Mouse (Mus musculus): ENCODE data around the gene Cped1. TPM values are rescaled to one million over a fixed set of nuclear protein-coding genes. Genes with fewer than 3 reads are reported as not detected.

Cped1 gene
- polyA plus RNA-seq, 1 experiment from 2014 or later: 23.0 TPM

DNA sequence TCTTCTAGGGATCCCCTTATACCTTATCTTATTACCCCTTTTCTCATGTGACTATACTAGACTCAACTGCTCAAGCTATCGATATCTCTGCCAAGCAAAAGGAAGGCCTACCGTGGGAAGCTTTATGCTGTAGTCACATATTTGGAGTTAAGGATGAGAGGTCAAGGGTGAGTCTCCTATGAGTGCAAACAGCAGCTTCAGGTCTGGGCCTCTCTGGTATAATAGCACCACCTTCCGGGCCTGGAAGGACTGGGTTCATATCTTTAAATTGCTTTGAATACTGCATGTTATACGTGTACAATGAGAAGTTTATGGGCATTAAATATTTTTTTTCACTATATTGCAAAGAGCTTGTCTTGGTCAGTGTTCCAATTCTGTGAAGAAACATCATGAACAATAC lies 87.0 kb downstream of the Cped1 start:
- Histone ChIP-seq H3K4me2 (ENCODE audit: low read length) (no peak overlapping the region), H3K27ac (no peak overlapping the region), H3K4me3 (replicated peaks; ENCODE audit: low read depth, low read length) (no peak overlapping the region), H3K4me1 (replicated peaks; ENCODE audit: insufficient read depth, low read length) (no peaks in the 10 kb centered on the region), H3K9ac (ENCODE audit: low read depth, low read length) (no peak overlapping the region), H3K27me3 (ENCODE audit: insufficient read depth, low read length) (no peaks in the 10 kb centered on the region), H3K36me3 (ENCODE audit: insufficient read depth, low read length) (no peaks in the 10 kb centered on the region), H3K9me3 (replicated peaks; ENCODE audit: low read length) (no peaks in the 10 kb centered on the region)
- DNase-seq (ENCODE audit: low spot score) (no peak), ATAC-seq (replicated peaks; ENCODE audit: low FRiP score, low read depth) (no peak)
- WGBS: 80% methylated on average over 4 of the region's 4 CpGs
- peak; percentile 8; the same call in 1 of the 2 replicates for TF ChIP-seq CTCF (IDR thresholded peaks at IDR 0.05; ENCODE audit: low read depth)

- H3K4me2 ChIP-seq (ENCODE audit: low read length): no peak overlapping the region
- ATAC-seq (replicated peaks; ENCODE audit: low FRiP score, low read depth) (no peak), DNase-seq (ENCODE audit: low spot score) (no peak)
- no peaks in the 10 kb centered on the region for H3K36me3 ChIP-seq (ENCODE audit: insufficient read depth, low read length)
- H3K27me3 ChIP-seq (ENCODE audit: insufficient read depth, low read length): no peaks in the 10 kb centered on the region
- 83% methylated on average over 5 of the region's 5 CpGs for WGBS
- no peak overlapping the region for H3K27ac ChIP-seq
- no peaks in the 10 kb centered on the region for H3K9me3 ChIP-seq (replicated peaks; ENCODE audit: low read length)
- no peak overlapping the region for H3K9ac ChIP-seq (ENCODE audit: low read depth, low read length)
- no peak for TF ChIP-seq CTCF (IDR thresholded peaks at IDR 0.05; ENCODE audit: low read depth)
- no peak overlapping the region for H3K4me3 ChIP-seq (replicated peaks; ENCODE audit: low read depth, low read length)
- no peaks in the 10 kb centered on the region for H3K4me1 ChIP-seq (replicated peaks; ENCODE audit: insufficient read depth, low read length)
Observed at GRCm38 (mm10) chr6:22074232-22075083, 88.7 kb downstream of the Cped1 start.

- no peak for TF ChIP-seq CTCF (IDR thresholded peaks at IDR 0.05; ENCODE audit: low read depth)
- H3K4me2 ChIP-seq (ENCODE audit: low read length): no peak overlapping the region
- WGBS: 86% methylated on average over 7 of the region's 7 CpGs
- no peaks in the 10 kb centered on the region for H3K4me1 ChIP-seq (replicated peaks; ENCODE audit: insufficient read depth, low read length)
- H3K4me3 ChIP-seq (replicated peaks; ENCODE audit: low read depth, low read length): no peak overlapping the region
- no peaks in the 10 kb centered on the region for H3K36me3 ChIP-seq (ENCODE audit: insufficient read depth, low read length)
- ATAC-seq (replicated peaks; ENCODE audit: low FRiP score, low read depth): no peak
- no peak overlapping the region for H3K9ac ChIP-seq (ENCODE audit: low read depth, low read length)
- no peaks in the 10 kb centered on the region for H3K9me3 ChIP-seq (replicated peaks; ENCODE audit: low read length)
- no peak for DNase-seq (ENCODE audit: low spot score)
- no peaks in the 10 kb centered on the region for H3K27me3 ChIP-seq (ENCODE audit: insufficient read depth, low read length)
- no peak overlapping the region for H3K27ac ChIP-seq
Observed at GRCm38 (mm10) chr6:22078686-22079264, 93.1 kb downstream of the Cped1 start.

DNA sequence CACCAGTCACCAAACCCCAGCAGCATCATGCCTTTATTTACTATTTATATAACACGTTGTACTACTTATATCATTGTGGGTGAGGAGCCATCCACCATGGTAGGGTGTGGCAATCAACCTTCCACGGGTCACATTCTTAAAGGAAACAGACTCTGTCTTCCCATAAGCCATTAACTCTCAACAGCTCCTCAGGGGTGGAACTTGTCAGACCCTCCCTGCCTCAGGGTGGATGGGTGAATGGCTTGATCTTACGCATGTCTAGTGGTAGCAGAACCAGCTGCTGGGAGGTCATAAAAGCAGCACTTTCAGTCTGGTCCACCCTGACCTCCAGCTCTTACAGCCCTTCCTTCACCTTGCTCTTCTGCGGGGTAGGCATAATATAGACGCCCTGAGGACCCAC lies 100.3 kb downstream of the Cped1 start:
- WGBS: 76% methylated on average over 5 of the region's 5 CpGs

GRCm38 (mm10) chr6:22088346-22089064 lies 102.8 kb downstream of the Cped1 start:
- TF ChIP-seq CTCF (IDR thresholded peaks at IDR 0.05; ENCODE audit: low read depth): peak; percentile 80
- no peak overlapping the region for H3K9ac ChIP-seq (ENCODE audit: low read depth, low read length)
- no peak for ATAC-seq (replicated peaks; ENCODE audit: low FRiP score, low read depth)
- no peaks in the 10 kb centered on the region for H3K27me3 ChIP-seq (ENCODE audit: insufficient read depth, low read length)
- H3K4me2 ChIP-seq (ENCODE audit: low read length): no peak overlapping the region
- H3K4me1 ChIP-seq (replicated peaks; ENCODE audit: insufficient read depth, low read length): no peaks in the 10 kb centered on the region
- H3K9me3 ChIP-seq (replicated peaks; ENCODE audit: low read length): no peaks in the 10 kb centered on the region
- no peak overlapping the region for H3K27ac ChIP-seq
- H3K4me3 ChIP-seq (replicated peaks; ENCODE audit: low read depth, low read length): no peak overlapping the region
- H3K36me3 ChIP-seq (ENCODE audit: insufficient read depth, low read length): no peaks in the 10 kb centered on the region
- peak; percentile 71 for DNase-seq (ENCODE audit: low spot score)
- 54% methylated on average over 17 of the region's 17 CpGs for WGBS

More for the DNA sequence above, 100.3 kb downstream of the Cped1 start:
- H3K27me3 ChIP-seq (ENCODE audit: insufficient read depth, low read length): no peaks in the 10 kb centered on the region
- DNase-seq (ENCODE audit: low spot score) (no peak), ATAC-seq (replicated peaks; ENCODE audit: low FRiP score, low read depth) (no peak)
- no peak overlapping the region for H3K9ac ChIP-seq (ENCODE audit: low read depth, low read length)
- H3K27ac ChIP-seq: no peak overlapping the region
- TF ChIP-seq CTCF (IDR thresholded peaks at IDR 0.05; ENCODE audit: low read depth): no peak
- no peak overlapping the region for H3K4me2 ChIP-seq (ENCODE audit: low read length)
- no peaks in the 10 kb centered on the region for H3K36me3 ChIP-seq (ENCODE audit: insufficient read depth, low read length)
- no peak overlapping the region for H3K4me3 ChIP-seq (replicated peaks; ENCODE audit: low read depth, low read length)
- no peaks in the 10 kb centered on the region for H3K9me3 ChIP-seq (replicated peaks; ENCODE audit: low read length)
- H3K4me1 ChIP-seq (replicated peaks; ENCODE audit: insufficient read depth, low read length): no peaks in the 10 kb centered on the region

DNA sequence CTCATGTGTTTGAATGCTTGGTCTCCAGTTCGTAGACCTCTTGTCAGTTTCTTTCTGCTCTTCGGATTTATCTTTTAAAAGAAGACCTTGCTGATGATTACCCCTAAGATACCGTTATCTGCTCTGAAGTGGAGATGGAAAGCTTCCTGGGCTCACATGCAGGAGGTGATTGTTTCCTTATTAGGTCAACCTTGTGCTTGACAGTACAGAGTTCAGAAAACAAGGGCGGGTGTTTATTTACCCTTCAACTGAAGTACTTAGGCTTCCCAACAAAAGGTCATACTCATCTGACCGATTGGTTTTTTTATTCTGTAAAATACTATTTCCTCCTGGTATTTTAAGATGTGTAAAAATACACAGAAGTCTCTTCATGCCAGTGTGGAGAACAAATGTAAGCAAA lies 106.1 kb downstream of the Cped1 start:
- no peak overlapping the region for H3K9ac ChIP-seq (ENCODE audit: low read depth, low read length)
- no peaks in the 10 kb centered on the region for H3K4me1 ChIP-seq (replicated peaks; ENCODE audit: insufficient read depth, low read length)
- DNase-seq (ENCODE audit: low spot score) (no peak), ATAC-seq (replicated peaks; ENCODE audit: low FRiP score, low read depth) (no peak)
- H3K4me2 ChIP-seq (ENCODE audit: low read length): no peak overlapping the region
- no peak overlapping the region for H3K4me3 ChIP-seq (replicated peaks; ENCODE audit: low read depth, low read length)
- no peak overlapping the region for H3K27ac ChIP-seq
- H3K36me3 ChIP-seq (ENCODE audit: insufficient read depth, low read length): no peaks in the 10 kb centered on the region
- WGBS: 84% methylated on average over 5 of the region's 5 CpGs
- no peaks in the 10 kb centered on the region for H3K9me3 ChIP-seq (replicated peaks; ENCODE audit: low read length)
- H3K27me3 ChIP-seq (ENCODE audit: insufficient read depth, low read length): no peaks in the 10 kb centered on the region
- no peak for TF ChIP-seq CTCF (IDR thresholded peaks at IDR 0.05; ENCODE audit: low read depth)

Measured in kidney, postnatal 0 days (tissue).